Mouse (Mus musculus): ENCODE results near the gene Pard6b.

Pard6b gene

DNA sequence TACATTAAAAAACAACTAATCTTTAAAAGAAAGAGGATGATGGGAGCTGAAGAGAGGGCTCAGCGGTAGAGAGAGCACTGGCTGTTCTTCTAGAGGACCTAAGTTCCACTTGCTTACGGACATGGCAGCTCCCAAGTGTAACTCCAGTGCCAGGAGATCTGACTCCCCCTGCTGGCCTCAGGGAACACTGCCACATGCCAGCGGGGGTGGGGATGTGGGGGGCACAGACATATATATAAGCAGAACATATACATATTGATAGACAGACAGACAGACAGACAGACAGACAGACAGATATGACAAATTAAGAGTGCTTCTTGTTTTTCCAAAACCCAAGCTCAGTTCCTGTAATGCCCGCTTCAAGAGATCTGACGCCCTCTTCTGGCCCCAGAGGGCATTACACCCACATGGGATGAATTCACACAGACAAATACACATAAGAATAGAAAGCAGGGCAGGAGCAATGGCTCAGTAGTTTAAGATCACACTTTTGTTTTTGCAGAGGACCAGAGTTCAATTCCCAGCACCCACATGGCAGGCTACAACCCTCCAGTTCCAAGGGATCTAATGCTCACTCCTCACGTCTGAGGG lies 21.5 kb upstream of the Pard6b start:
- DNase-seq (ENCODE audit: extremely low spot score, low read depth, low spot score), result no peak

GRCm38 (mm10) chr2:168063712-168064111 lies 17.1 kb upstream of the Pard6b start:
- no peak for DNase-seq (ENCODE audit: extremely low spot score, low read depth, low spot score)

- DNase-seq (ENCODE audit: extremely low spot score, low read depth, low spot score), result no peak
Observed at GRCm38 (mm10) chr2:168065511-168065910, 15.3 kb upstream of the Pard6b start.

GRCm38 (mm10) chr2:168066783-168067182 lies 14.0 kb upstream of the Pard6b start:
- DNase-seq (ENCODE audit: extremely low spot score, low read depth, low spot score), result no peak

DNA sequence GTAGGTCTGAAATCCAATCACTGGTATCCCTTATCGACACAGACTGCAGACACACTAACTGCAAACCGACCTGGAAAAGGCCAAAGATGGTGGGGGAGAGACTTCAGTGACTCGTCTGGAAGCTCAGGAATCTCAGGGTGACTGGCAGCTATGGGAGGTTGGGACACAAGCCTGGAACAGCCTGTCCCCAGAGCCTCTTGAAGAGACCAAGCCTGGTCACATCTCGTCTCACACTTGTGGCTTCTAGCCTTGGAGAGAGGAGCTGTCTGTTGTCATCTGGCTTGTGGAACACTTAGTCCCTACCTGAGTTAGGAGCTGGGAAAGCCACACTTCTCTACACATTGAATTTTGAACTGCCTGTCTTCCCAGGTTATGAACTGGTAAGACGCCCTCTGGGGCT lies 10.4 kb upstream of the Pard6b start:
- DNase-seq (ENCODE audit: extremely low spot score, low read depth, low spot score), result no peak

- no peak for DNase-seq (ENCODE audit: extremely low spot score, low read depth, low spot score)
Observed at GRCm38 (mm10) chr2:168072436-168073131, 8.2 kb upstream of the Pard6b start.

- DNase-seq (ENCODE audit: extremely low spot score, low read depth, low spot score), result no peak
Observed at GRCm38 (mm10) chr2:168073722-168074121, 7.1 kb upstream of the Pard6b start.

- DNase-seq (ENCODE audit: extremely low spot score, low read depth, low spot score), result no peak
Observed at GRCm38 (mm10) chr2:168074457-168074856, 6.3 kb upstream of the Pard6b start.

DNA sequence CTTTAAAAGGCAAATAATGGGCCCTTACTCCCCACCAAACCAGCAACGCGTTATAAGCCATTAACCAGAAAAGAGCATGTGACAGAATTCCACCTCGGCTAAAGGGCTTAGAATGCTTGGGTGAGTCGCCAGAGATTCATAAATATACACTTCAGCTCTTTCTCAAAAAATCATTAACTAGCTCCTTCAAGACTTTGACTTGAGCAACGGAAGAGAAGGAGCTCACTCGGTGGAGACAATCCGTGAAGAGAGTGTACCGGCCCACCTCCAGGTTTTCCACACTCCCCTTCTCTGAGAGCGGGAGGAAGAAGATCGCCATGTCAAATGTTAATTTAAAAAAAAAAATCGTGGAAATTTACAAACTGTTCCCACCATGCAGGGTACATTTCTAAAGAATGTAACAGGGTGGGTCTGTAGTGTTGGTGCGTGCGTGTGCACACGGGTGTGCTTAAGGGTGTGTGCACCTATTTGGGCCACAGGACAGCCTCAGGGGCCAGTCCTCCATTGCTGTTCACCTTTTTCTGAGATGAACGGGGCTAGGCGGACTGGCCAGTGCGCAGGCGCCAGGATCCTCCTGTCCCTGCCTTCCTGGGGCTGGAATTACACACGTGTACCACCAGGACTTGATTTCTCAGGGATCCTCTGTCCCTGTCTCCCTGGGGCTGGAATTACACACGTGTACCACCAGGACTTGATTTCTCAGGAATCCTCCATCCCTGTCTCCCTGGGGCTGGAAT lies 3.8 kb upstream of the Pard6b start:
- DNase-seq (ENCODE audit: extremely low spot score, low read depth, low spot score), result no peak

DNA sequence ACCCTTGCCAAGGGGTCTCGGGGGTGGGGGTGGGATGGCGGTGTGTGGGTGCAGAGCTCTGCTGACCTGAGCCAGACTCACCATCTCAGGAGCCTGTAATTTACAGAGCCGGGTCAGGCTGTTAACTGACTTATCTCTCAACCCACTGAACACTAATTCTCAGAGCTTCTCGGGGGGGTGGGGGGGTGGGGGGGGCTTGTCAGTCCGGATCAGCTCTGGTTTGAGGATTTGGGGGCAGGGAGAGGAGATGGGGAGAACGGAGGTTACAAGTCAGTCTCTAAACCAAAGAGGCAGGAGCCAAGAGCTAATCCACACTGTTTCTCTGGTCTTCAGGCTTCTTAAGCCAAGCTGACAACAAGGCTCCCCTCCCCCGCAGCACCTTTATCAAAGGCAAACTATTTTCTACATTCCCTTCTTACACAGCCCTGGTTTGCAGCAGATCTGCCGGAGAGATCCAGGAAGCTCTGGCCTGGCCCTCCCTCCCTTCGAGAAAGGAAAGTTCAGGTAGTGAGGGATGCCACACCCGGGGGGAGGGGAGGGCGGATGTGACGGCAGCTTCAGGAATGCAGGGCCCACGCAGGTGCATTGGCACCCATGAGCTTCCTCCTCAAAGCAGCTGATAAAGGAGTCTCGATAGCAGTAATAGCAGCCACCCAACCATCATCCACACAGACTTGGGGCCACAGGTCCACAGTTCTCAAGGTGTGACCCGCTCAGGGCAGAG lies 2.5 kb upstream of the Pard6b start:
- DNase-seq (ENCODE audit: extremely low spot score, low read depth, low spot score), result no peak

DNA sequence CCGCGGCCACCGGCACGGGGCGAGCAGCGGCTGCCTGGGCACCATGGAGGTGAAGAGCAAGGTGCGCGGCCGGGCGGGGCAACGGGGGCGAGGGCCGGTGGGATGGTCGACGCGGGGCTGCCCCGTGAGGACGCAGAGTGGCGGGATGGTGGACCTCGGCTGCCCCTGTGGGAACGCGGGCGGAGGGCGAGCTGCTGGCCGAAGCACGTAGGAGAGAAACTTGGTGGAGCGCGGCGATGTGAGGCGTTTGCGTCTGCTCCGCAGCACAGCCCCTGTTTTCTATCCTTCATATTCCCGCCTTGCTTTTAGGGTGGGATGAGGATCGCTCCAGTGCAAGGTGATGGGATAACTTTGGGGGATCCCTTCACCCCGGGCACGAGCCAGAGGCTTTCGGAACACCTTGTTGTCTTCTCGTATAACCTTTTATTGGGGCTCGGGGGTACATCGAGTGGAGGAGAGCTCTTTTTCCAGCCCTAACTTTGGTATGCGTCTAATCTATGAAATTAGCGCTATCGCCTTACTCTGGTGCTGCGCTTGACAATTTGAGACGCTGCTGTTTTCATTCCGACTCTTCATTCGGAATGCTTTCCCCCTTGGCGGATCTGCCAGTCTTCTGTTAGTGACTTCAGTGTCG lies 612 bp downstream of the Pard6b start:
- no peak for DNase-seq (ENCODE audit: extremely low spot score, low read depth, low spot score)

- DNase-seq (ENCODE audit: extremely low spot score, low read depth, low spot score), result no peak
Observed at GRCm38 (mm10) chr2:168081933-168082306, 1.1 kb downstream of the Pard6b start.

GRCm38 (mm10) chr2:168083593-168083992 lies 2.8 kb downstream of the Pard6b start:
- DNase-seq (ENCODE audit: extremely low spot score, low read depth, low spot score), result no peak

- no peak for DNase-seq (ENCODE audit: extremely low spot score, low read depth, low spot score)
Observed at GRCm38 (mm10) chr2:168084228-168084627, 3.4 kb downstream of the Pard6b start.

- no peak for DNase-seq (ENCODE audit: extremely low spot score, low read depth, low spot score)
Observed at GRCm38 (mm10) chr2:168085621-168086265, 4.9 kb downstream of the Pard6b start.

- no peak for DNase-seq (ENCODE audit: extremely low spot score, low read depth, low spot score)
Observed at GRCm38 (mm10) chr2:168086318-168086717, 5.5 kb downstream of the Pard6b start.

DNA sequence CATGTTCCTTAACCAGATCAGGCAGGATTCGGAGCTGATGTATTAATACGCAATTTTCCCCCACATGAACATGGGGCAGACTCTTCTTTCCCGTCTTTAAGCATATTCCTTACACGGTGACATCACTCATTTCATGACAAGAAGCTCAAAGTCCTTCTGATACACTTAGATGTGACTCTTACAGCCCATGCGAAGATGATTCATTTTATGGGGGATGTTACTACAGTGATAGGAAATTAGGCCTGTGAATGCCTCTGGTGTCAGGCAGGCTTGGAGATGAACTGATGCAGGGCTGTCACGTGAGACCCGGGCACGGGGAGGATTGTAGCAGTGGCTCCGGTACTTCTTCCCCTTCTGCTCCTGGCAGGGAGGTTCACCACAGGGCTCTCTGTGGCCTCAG lies 6.0 kb downstream of the Pard6b start:
- DNase-seq (ENCODE audit: extremely low spot score, low read depth, low spot score), result no peak

DNA sequence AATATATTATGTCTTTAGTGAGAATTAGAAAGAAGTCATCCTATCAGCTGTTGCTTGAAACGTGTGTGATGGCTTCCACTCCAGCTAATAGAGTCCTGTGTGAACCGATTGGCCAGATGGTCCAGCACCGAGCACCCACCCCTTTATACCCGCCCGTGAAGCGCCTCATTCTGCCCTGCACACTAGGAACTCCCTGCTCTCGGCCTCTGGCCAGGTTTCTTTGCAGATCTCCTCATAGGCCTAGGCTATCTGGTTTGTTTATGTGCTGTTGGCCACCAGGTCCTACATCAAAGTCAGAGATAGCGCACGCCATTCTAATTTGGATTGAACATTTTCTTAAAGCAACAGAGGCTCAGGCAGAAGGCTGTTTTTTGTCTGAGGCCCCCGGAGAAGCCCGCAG lies 10.8 kb downstream of the Pard6b start:
- no peak for DNase-seq (ENCODE audit: extremely low spot score, low read depth, low spot score)

GRCm38 (mm10) chr2:168093077-168093476 lies 12.3 kb downstream of the Pard6b start:
- no peak for DNase-seq (ENCODE audit: extremely low spot score, low read depth, low spot score)

DNA sequence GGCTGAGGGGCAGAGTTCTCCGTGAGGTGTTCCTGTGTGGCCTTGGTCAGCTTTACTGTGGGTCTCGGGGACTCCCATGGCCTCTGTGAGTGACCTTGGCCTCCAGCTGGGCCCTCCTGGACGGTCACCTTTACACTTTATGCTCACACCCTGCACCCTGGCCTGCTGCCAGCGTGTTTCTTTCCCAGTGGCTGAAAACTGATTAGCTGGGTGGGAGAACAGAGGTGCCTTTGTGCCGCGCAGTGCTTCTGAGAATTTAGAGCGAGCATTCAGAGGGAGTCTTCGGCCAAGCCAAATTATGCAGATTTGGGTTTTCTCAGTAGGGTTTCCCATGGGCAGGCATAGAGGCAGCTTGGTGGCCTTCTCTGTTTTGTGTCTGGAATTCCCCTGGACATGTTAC lies 14.3 kb downstream of the Pard6b start:
- DNase-seq (ENCODE audit: extremely low spot score, low read depth, low spot score), result no peak

GRCm38 (mm10) chr2:168096487-168096886 lies 15.7 kb downstream of the Pard6b start:
- DNase-seq (ENCODE audit: extremely low spot score, low read depth, low spot score), result no peak

Measured in hindlimb bud, embryonic 11.5 days (tissue).